Mouse (Mus musculus): ENCODE results near the gene Cnga2. TPM values are rescaled to one million over a fixed set of nuclear protein-coding genes. Genes with fewer than 3 reads are reported as not detected.
"Not testable (repeated sequence)": the region's sequence is repeated elsewhere in the genome, so short reads cannot be mapped to it uniquely, and the experiment has no call there.

Gene Cnga2
- polyA plus RNA-seq, 1 experiment from 2014 or later = 0.04 TPM

- not testable (repeated sequence) for H3K27me3 ChIP-seq (ENCODE audit: control insufficient read depth, insufficient read depth, low read depth, low read length); H3K27ac ChIP-seq (ENCODE audit: low read length); H3K9ac ChIP-seq (ENCODE audit: low read depth, low read length); H3K9me3 ChIP-seq (replicated peaks; ENCODE audit: control insufficient read depth, low read length); H3K4me2 ChIP-seq (ENCODE audit: low read depth, low read length); H3K4me3 ChIP-seq (ENCODE audit: low read depth, low read length); H3K36me3 ChIP-seq (ENCODE audit: control insufficient read depth, insufficient read depth); H3K4me1 ChIP-seq (ENCODE audit: control insufficient read depth, low read depth, low read length); ATAC-seq (ENCODE audit: low read depth)
These were observed 14.0 kb upstream of the Cnga2 start for GRCm38 (mm10) chrX:71977681-71978080.

- Histone ChIP-seq H3K4me2 (ENCODE audit: low read depth, low read length) (no peak overlapping the region), H3K27ac (ENCODE audit: low read length) (no peak overlapping the region), H3K9ac (ENCODE audit: low read depth, low read length) (no peak overlapping the region), H3K4me3 (ENCODE audit: low read depth, low read length) (no peak overlapping the region), H3K9me3 (replicated peaks; ENCODE audit: control insufficient read depth, low read length) (no peaks in the 10 kb centered on the region), H3K27me3 (ENCODE audit: control insufficient read depth, insufficient read depth, low read depth, low read length) (no peaks in the 10 kb centered on the region; the same call in 1 of the 2 replicates), H3K36me3 (ENCODE audit: control insufficient read depth, insufficient read depth) (no peaks in the 10 kb centered on the region), H3K4me1 (ENCODE audit: control insufficient read depth, low read depth, low read length) (no peaks in the 10 kb centered on the region)
- no peak for ATAC-seq (ENCODE audit: low read depth)
- WGBS (ENCODE audit: insufficient replicate concordance) = 34% methylated on average over 3 of the region's 3 CpGs
These were observed 11.2 kb upstream of the Cnga2 start for GRCm38 (mm10) chrX:71980443-71980842.

GRCm38 (mm10) chrX:71981322-71981721 is 10.3 kb upstream of the Cnga2 start:
- whole genome bisulfite sequencing (ENCODE audit: insufficient replicate concordance) = 45% methylated on average over 2 of the region's 2 CpGs

GRCm38 (mm10) chrX:71983205-71983604 is 8.4 kb upstream of the Cnga2 start:
- Histone ChIP-seq H3K27me3 (ENCODE audit: control insufficient read depth, insufficient read depth, low read depth, low read length) (no peaks in the 10 kb centered on the region; the same call in 1 of the 2 replicates), H3K36me3 (ENCODE audit: control insufficient read depth, insufficient read depth) (no peaks in the 10 kb centered on the region), H3K9me3 (replicated peaks; ENCODE audit: control insufficient read depth, low read length) (no peaks in the 10 kb centered on the region), H3K27ac (ENCODE audit: low read length) (no peak overlapping the region), H3K4me1 (ENCODE audit: control insufficient read depth, low read depth, low read length) (no peaks in the 10 kb centered on the region), H3K4me2 (ENCODE audit: low read depth, low read length) (no peak overlapping the region), H3K4me3 (ENCODE audit: low read depth, low read length) (no peak overlapping the region), H3K9ac (ENCODE audit: low read depth, low read length) (no peak overlapping the region)
- ATAC-seq (ENCODE audit: low read depth) = no peak
- WGBS (ENCODE audit: insufficient replicate concordance) = 47% methylated on average over 2 of the region's 2 CpGs

More at GRCm38 (mm10) chrX:71981322-71981721, 10.3 kb upstream of the Cnga2 start:
- Histone ChIP-seq H3K36me3 (ENCODE audit: control insufficient read depth, insufficient read depth) (no peaks in the 10 kb centered on the region), H3K9me3 (replicated peaks; ENCODE audit: control insufficient read depth, low read length) (no peaks in the 10 kb centered on the region), H3K4me3 (ENCODE audit: low read depth, low read length) (no peak overlapping the region), H3K4me1 (ENCODE audit: control insufficient read depth, low read depth, low read length) (no peaks in the 10 kb centered on the region), H3K27ac (ENCODE audit: low read length) (no peak overlapping the region), H3K4me2 (ENCODE audit: low read depth, low read length) (no peak overlapping the region), H3K27me3 (ENCODE audit: control insufficient read depth, insufficient read depth, low read depth, low read length) (no peaks in the 10 kb centered on the region; the same call in 1 of the 2 replicates), H3K9ac (ENCODE audit: low read depth, low read length) (no peak overlapping the region)
- no peak for ATAC-seq (ENCODE audit: low read depth)

DNA sequence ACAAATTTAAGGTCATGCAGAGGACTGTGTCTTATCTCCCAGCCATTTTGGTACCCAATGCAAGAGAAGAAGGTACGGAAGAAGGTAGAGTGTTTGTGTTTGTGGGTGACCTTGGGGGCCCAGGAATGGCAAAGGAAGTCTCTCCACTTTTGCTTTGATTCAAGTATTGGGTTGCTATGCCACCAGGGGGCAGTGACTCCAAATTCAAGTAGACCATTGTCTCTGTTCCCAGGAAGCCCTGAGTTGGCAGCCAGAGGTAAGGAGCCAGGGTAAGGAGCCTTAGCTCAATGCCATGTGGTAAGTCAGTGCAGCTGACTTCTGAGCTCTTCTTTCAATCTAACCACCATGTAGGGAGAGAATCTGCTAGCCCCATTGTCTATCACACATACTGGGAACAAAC is 7.9 kb upstream of the Cnga2 start:
- 61% methylated on average over 1 of the region's 1 CpGs for WGBS (ENCODE audit: insufficient replicate concordance)

DNA sequence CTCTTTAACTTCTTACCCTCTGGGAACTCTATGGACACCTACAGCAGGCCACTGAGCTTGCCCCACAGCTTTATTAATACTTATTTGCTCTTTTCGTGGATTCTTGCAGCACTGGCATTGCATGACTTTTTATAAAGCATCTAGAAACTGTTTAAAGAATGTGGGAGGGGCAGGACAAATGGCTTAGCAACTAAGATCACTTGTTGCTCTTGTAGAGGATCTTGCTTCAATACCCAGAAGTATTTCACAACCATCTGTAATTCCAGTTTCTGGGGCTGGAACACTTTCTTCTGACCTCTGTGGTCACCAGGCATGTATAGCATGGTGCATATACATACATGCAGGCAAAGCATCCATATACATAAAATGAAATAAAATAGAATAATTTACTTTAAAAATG is 4.3 kb downstream of the Cnga2 start:
- no peaks in the 10 kb centered on the region for H3K9me3 ChIP-seq (replicated peaks; ENCODE audit: control insufficient read depth, low read length)
- no peaks in the 10 kb centered on the region for H3K27me3 ChIP-seq (ENCODE audit: control insufficient read depth, insufficient read depth, low read depth, low read length)
- 30% methylated on average over 1 of the region's 1 CpGs for WGBS (ENCODE audit: insufficient replicate concordance)
- H3K4me2 ChIP-seq (ENCODE audit: low read depth, low read length) = no peak overlapping the region
- H3K36me3 ChIP-seq (ENCODE audit: control insufficient read depth, insufficient read depth) = no peaks in the 10 kb centered on the region
- no peak overlapping the region for H3K4me3 ChIP-seq (ENCODE audit: low read depth, low read length)
- ATAC-seq (ENCODE audit: low read depth) = no peak
- no peaks in the 10 kb centered on the region for H3K4me1 ChIP-seq (ENCODE audit: control insufficient read depth, low read depth, low read length)
- no peak overlapping the region for H3K9ac ChIP-seq (ENCODE audit: low read depth, low read length)
- H3K27ac ChIP-seq (ENCODE audit: low read length) = no peak overlapping the region

More for the DNA sequence above, 7.9 kb upstream of the Cnga2 start:
- H3K9ac ChIP-seq (ENCODE audit: low read depth, low read length) = no peak overlapping the region
- no peak overlapping the region for H3K4me3 ChIP-seq (ENCODE audit: low read depth, low read length)
- no peak overlapping the region for H3K4me2 ChIP-seq (ENCODE audit: low read depth, low read length)
- H3K9me3 ChIP-seq (replicated peaks; ENCODE audit: control insufficient read depth, low read length) = no peaks in the 10 kb centered on the region
- H3K4me1 ChIP-seq (ENCODE audit: control insufficient read depth, low read depth, low read length) = no peaks in the 10 kb centered on the region
- H3K36me3 ChIP-seq (ENCODE audit: control insufficient read depth, insufficient read depth) = no peaks in the 10 kb centered on the region
- no peak for ATAC-seq (ENCODE audit: low read depth)
- no peak overlapping the region for H3K27ac ChIP-seq (ENCODE audit: low read length)
- no peaks in the 10 kb centered on the region; the same call in 1 of the 2 replicates for H3K27me3 ChIP-seq (ENCODE audit: control insufficient read depth, insufficient read depth, low read depth, low read length)

DNA sequence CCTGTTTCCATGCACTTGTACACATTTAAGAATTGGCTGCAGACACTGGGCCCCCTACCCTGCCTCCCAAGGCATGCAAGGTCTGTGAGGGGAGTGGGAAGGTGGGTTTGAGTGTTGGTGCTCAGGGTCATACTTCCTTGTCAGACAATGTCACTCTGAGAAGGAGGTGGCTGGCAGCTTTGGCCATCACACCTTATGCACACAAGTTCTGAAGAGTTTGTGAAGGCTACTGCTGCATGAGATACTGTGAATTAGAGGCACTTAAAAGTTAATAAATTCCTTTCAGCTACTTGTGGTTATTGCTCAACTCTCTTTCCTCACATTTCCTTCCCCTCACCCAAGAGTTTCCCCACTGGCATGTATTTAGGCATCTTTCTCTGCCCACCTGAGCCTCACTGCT is 18.3 kb downstream of the Cnga2 start:
- ATAC-seq (ENCODE audit: low read depth) = no peak
- no peak overlapping the region for H3K4me3 ChIP-seq (ENCODE audit: low read depth, low read length)
- no peak overlapping the region for H3K9ac ChIP-seq (ENCODE audit: low read depth, low read length)
- H3K27ac ChIP-seq (ENCODE audit: low read length) = no peak overlapping the region
- H3K36me3 ChIP-seq (ENCODE audit: control insufficient read depth, insufficient read depth) = no peaks in the 10 kb centered on the region
- H3K9me3 ChIP-seq (replicated peaks; ENCODE audit: control insufficient read depth, low read length) = no peaks in the 10 kb centered on the region
- H3K27me3 ChIP-seq (ENCODE audit: control insufficient read depth, insufficient read depth, low read depth, low read length) = no peaks in the 10 kb centered on the region
- no peak overlapping the region for H3K4me2 ChIP-seq (ENCODE audit: low read depth, low read length)
- H3K4me1 ChIP-seq (ENCODE audit: control insufficient read depth, low read depth, low read length) = no peaks in the 10 kb centered on the region

DNA sequence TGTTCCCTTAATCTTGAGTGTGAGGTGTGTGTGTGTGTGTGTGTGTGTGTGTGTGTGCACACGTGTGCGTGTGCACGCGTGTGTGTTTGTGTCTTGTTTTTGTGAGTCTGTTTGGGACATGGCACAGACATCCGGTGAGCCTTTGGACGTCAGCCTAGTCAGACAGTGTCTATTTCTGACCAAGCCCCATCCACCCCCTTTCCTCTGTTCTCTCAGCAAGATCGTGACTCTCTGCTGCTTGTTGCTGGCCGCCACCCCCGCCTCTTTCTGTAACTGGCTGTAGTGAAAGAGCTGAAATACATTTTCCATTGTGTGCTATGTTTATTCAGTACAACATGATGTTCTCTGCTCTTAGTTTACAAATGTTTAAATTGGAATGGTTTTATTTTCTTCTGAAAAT is 20.6 kb downstream of the Cnga2 start:
- H3K4me2 ChIP-seq (ENCODE audit: low read depth, low read length) = no peak overlapping the region
- no peak overlapping the region for H3K9ac ChIP-seq (ENCODE audit: low read depth, low read length)
- H3K4me3 ChIP-seq (ENCODE audit: low read depth, low read length) = no peak overlapping the region
- H3K27me3 ChIP-seq (ENCODE audit: control insufficient read depth, insufficient read depth, low read depth, low read length) = no peaks in the 10 kb centered on the region
- H3K27ac ChIP-seq (ENCODE audit: low read length) = no peak overlapping the region
- no peaks in the 10 kb centered on the region for H3K4me1 ChIP-seq (ENCODE audit: control insufficient read depth, low read depth, low read length)
- no peaks in the 10 kb centered on the region for H3K9me3 ChIP-seq (replicated peaks; ENCODE audit: control insufficient read depth, low read length)
- no peaks in the 10 kb centered on the region for H3K36me3 ChIP-seq (ENCODE audit: control insufficient read depth, insufficient read depth)
- WGBS (ENCODE audit: insufficient replicate concordance) = 60% methylated on average over 9 of the region's 9 CpGs
- ATAC-seq (ENCODE audit: low read depth) = no peak

GRCm38 (mm10) chrX:72012804-72013203 is 21.2 kb downstream of the Cnga2 start:
- Histone ChIP-seq H3K27ac (ENCODE audit: low read length) (no peak overlapping the region), H3K9ac (ENCODE audit: low read depth, low read length) (no peak overlapping the region), H3K4me2 (ENCODE audit: low read depth, low read length) (no peak overlapping the region), H3K4me3 (ENCODE audit: low read depth, low read length) (no peak overlapping the region), H3K36me3 (ENCODE audit: control insufficient read depth, insufficient read depth) (no peaks in the 10 kb centered on the region), H3K4me1 (ENCODE audit: control insufficient read depth, low read depth, low read length) (no peaks in the 10 kb centered on the region), H3K27me3 (ENCODE audit: control insufficient read depth, insufficient read depth, low read depth, low read length) (no peaks in the 10 kb centered on the region), H3K9me3 (replicated peaks; ENCODE audit: control insufficient read depth, low read length) (no peaks in the 10 kb centered on the region)
- no peak for ATAC-seq (ENCODE audit: low read depth)
- WGBS (ENCODE audit: insufficient replicate concordance) = 22% methylated on average over 3 of the region's 3 CpGs

GRCm38 (mm10) chrX:72022241-72022640 is 30.6 kb downstream of the Cnga2 start:
- H3K4me2 ChIP-seq (ENCODE audit: low read depth, low read length) = no peak overlapping the region
- no peaks in the 10 kb centered on the region; the same call in 1 of the 2 replicates for H3K27me3 ChIP-seq (ENCODE audit: control insufficient read depth, insufficient read depth, low read depth, low read length)
- 50% methylated on average over 1 of the region's 1 CpGs for WGBS (ENCODE audit: insufficient replicate concordance)
- H3K36me3 ChIP-seq (ENCODE audit: control insufficient read depth, insufficient read depth) = no peaks in the 10 kb centered on the region
- no peaks in the 10 kb centered on the region for H3K4me1 ChIP-seq (ENCODE audit: control insufficient read depth, low read depth, low read length)
- no peak overlapping the region for H3K27ac ChIP-seq (ENCODE audit: low read length)
- H3K9me3 ChIP-seq (replicated peaks; ENCODE audit: control insufficient read depth, low read length) = no peaks in the 10 kb centered on the region
- H3K9ac ChIP-seq (ENCODE audit: low read depth, low read length) = no peak overlapping the region
- no peak overlapping the region for H3K4me3 ChIP-seq (ENCODE audit: low read depth, low read length)
- ATAC-seq (ENCODE audit: low read depth) = no peak

All from liver, embryonic 16.5 days (tissue).